ENCODE assay signal across 18 mouse cellular contexts in the genomic region with DNA sequence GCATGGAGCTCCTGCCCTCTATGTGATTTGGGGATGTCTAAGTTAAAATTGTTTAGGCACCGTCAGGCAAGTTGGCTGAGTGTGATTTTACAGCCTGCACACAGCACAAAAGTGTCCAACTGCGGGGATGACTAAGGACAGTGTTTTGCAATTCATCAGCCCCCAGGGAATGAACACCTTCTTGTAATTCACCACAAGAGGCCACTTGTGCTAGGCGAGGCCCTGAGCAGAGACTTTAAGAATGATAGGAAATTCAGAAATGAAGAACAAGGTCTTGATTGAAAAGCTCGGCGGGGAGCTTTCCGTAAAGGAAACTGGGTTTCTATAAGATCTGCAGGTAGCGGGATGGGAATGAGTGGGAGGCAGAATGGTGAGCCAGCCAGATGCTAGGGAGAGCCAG.
DNase-seq lines count a peak whose midpoint lies in the region; ATAC-seq and TF ChIP-seq lines count a peak whose summit lies in the region.
"Had no signal": no experiment of that assay in that cellular context is flagged by ENCODE, and none has a peak within 500 bp of the region (broad histone marks: within the 10 kb centered on the region; RNA-seq: fewer than 3 reads in every experiment).

No protein-coding gene starts in this region.

- H3K4me3 ChIP-seq in C2C12 (ENCODE audit: insufficient read depth, poor library complexity, severe bottlenecking): no peak overlapping the region
- no peak overlapping the region for H3K4me3 ChIP-seq in stomach, postnatal 0 days (ENCODE audit: low read depth, low read length)
- H3K4me3 ChIP-seq: embryonic facial prominence, embryonic 10.5 days; forebrain, embryonic 13.5 days; heart, embryonic 12.5 days; hindbrain, embryonic 10.5 days had no signal

- no peak for TF ChIP-seq EP300 in stomach, postnatal 0 days (optimal IDR thresholded peaks at IDR 0.05)

- no peaks in the 10 kb centered on the region for H3K9me3 ChIP-seq in stomach, postnatal 0 days (ENCODE audit: control insufficient read depth, low read length)
- H3K9me3 ChIP-seq: embryonic facial prominence, embryonic 10.5 days; forebrain, embryonic 13.5 days; heart, embryonic 12.5 days; hindbrain, embryonic 10.5 days had no signal

- 71% methylated on average over 7 of the region's 7 CpGs for WGBS in stomach, postnatal 0 days

- no peak overlapping the region for H3K27ac ChIP-seq in stomach, postnatal 0 days (replicated peaks)
- H3K27ac ChIP-seq: embryonic facial prominence, embryonic 10.5 days; forebrain, embryonic 13.5 days; hindbrain, embryonic 10.5 days; hindbrain, embryonic 14.5 days had no signal

- H3K79me3 ChIP-seq in C2C12 (ENCODE audit: low read depth): no peaks in the 10 kb centered on the region

- H3K36me3 ChIP-seq in C2C12 (ENCODE audit: control insufficient read depth, insufficient read depth): no peaks in the 10 kb centered on the region
- H3K36me3 ChIP-seq in stomach, postnatal 0 days (ENCODE audit: control insufficient read depth, insufficient read depth, low read length): no peaks in the 10 kb centered on the region
- H3K36me3 ChIP-seq: embryonic facial prominence, embryonic 10.5 days; heart, embryonic 12.5 days; hindbrain, embryonic 10.5 days had no signal

- H3K27me3 ChIP-seq in C2C12 (ENCODE audit: control insufficient read depth, insufficient read depth, insufficient read length): no peaks in the 10 kb centered on the region
- no peaks in the 10 kb centered on the region for H3K27me3 ChIP-seq in stomach, postnatal 0 days (ENCODE audit: control insufficient read depth, insufficient read depth, low read length)
- H3K27me3 ChIP-seq: forebrain, embryonic 13.5 days had no signal

- TF ChIP-seq CTCF in C2C12 (IDR thresholded peaks at IDR 0.05; ENCODE audit: control insufficient read depth, insufficient read depth, insufficient read length): no peak
- TF ChIP-seq CTCF in stomach, postnatal 0 days (IDR thresholded peaks at IDR 0.05; ENCODE audit: low read depth): no peak

- ATAC-seq in stomach, postnatal 0 days (ENCODE audit: low FRiP score, low TSS enrichment): no peak
- ATAC-seq: forebrain, embryonic 13.5 days; forebrain, postnatal 0 days; intestine, embryonic 16.5 days had no signal

- no peaks in the 10 kb centered on the region for H3K4me1 ChIP-seq in stomach, postnatal 0 days (replicated peaks; ENCODE audit: control insufficient read depth, insufficient read depth)
- H3K4me1 ChIP-seq: embryonic facial prominence, embryonic 10.5 days; forebrain, embryonic 13.5 days; heart, embryonic 12.5 days; hindbrain, embryonic 10.5 days had no signal

- peak; percentile 19 to 29 for DNase-seq in left cerebral cortex, adult 18-20 months (ENCODE audit: low spot score in 2 of 2)
- DNase-seq in left cerebral cortex, postnatal 36 days (ENCODE audit: low spot score in 2 of 2): no peak
- DNase-seq in ES-CJ7 (ENCODE audit: low read depth, low spot score) (peak; percentile 55), ZHBTc4 (ENCODE audit: low read depth, low spot score) (peak; percentile 54)
- DNase-seq in kidney, postnatal 4 days: no peak
- no peak for DNase-seq in stomach, postnatal 0 days (ENCODE audit: low spot score)
- DNase-seq: adrenal gland, postnatal 14 days; cerebellum, adult 2 months; cerebellum, postnatal 10 days; forebrain, postnatal 0 days; gastrocnemius, postnatal 10 days had no signal

- H3K4me2 ChIP-seq in stomach, postnatal 0 days (replicated peaks; ENCODE audit: low read depth): no peak overlapping the region
- H3K4me2 ChIP-seq: forebrain, embryonic 13.5 days; heart, embryonic 12.5 days; hindbrain, embryonic 14.5 days had no signal

- intact Hi-C loops in left cerebral cortex, postnatal 36 days (cut with DNase I): no loop called here

- H3K79me2 ChIP-seq in C2C12 (ENCODE audit: control insufficient read depth, insufficient read depth): no peaks in the 10 kb centered on the region

- no peak overlapping the region for H3ac ChIP-seq in C2C12 (ENCODE audit: control insufficient read depth, insufficient read length, low read depth)

- H3K9ac ChIP-seq in stomach, postnatal 0 days (ENCODE audit: low read length): no peak overlapping the region
- H3K9ac ChIP-seq: forebrain, embryonic 13.5 days; forebrain, postnatal 0 days; heart, embryonic 12.5 days; hindbrain, embryonic 14.5 days had no signal

TF ChIP-seq in C2C12, 6 proteins besides CTCF, POLR2A, EP300 and RAD21:
- TF ChIP-seq USF1 (IDR thresholded peaks at IDR 0.05; ENCODE audit: low read depth) (no peak), CEBPB (IDR thresholded peaks at IDR 0.05; ENCODE audit: low read depth) (peak; percentile 18)

Comparison
In these comparisons a context has a peak if more than half of its experiments do, and no peak if none do; other contexts are left out.
1. DNase-seq: peak in left cerebral cortex, adult 18-20 months (2 of 2), ES-CJ7 (single experiment) and ZHBTc4 (single experiment); none in left cerebral cortex, postnatal 36 days (0 of 2), kidney, postnatal 4 days (0 of 2) and stomach, postnatal 0 days (single experiment).